Mouse (Mus musculus) erythroblast, adult 5-6 weeks (primary cell): ENCODE data around the gene Chic2. TPM values are rescaled to one million over a fixed set of nuclear protein-coding genes. Genes with fewer than 3 reads are reported as not detected.
A peak's percentile ranks its signal among the peaks of the same experiment; 100 is the strongest.

Experiments
- ATAC-seq: replicated peaks from 2 replicates; pipeline ENCODE4 v1.8.0; 2016; ENCODE audit warnings: moderate number of reproducible peaks, mild to moderate bottlenecking, moderate TSS enrichment, inconsistent platforms; ENCODE audit not compliant: poor library complexity, low FRiP score, severe bottlenecking
- total RNA-seq, 2 experiments: library from RNA; stranded (forward) in 1 of 2; stranded (reverse) in 1 of 2; fragments of 150-400 nt in 1 of 2; fragments of 200-764, 138-1000 nt in 1 of 2; gene quantifications; 2 replicates each; pipeline versions ENCODE4 v1.2.3 to v1.2.4; 2015 to 2017; ENCODE audit warnings: low replicate concordance in 2 of 2

The Chic2 gene
- total RNA-seq (2015; ENCODE audit: low replicate concordance) (29.7 and 30.2 TPM in 2 replicates), total RNA-seq (2017; ENCODE audit: low replicate concordance) (15.2 and 37.4 TPM in 2 replicates)

GRCm38 (mm10) chr5:75044310-75044904 is at the start of gene Chic2:
Gene Chic2, minus strand, starts transcription at chr5:75044774.
- ATAC-seq, result peak; percentile 78

GRCm38 (mm10) chr5:75085906-75086305 is 41.3 kb upstream of the Chic2 start:
- ATAC-seq, result no peak

GRCm38 (mm10) chr5:75085521-75085875 is 40.9 kb upstream of the Chic2 start:
- ATAC-seq, result no peak

GRCm38 (mm10) chr5:75084871-75085520 is 40.4 kb upstream of the Chic2 start:
- no peak for ATAC-seq

GRCm38 (mm10) chr5:75084393-75084870 is 39.9 kb upstream of the Chic2 start:
- ATAC-seq, result no peak

GRCm38 (mm10) chr5:75083591-75084392 is 39.2 kb upstream of the Chic2 start:
- no peak for ATAC-seq

GRCm38 (mm10) chr5:75083061-75083460 is 38.5 kb upstream of the Chic2 start:
- ATAC-seq, result no peak

- ATAC-seq, result no peak
Observed at GRCm38 (mm10) chr5:75082439-75082838, 37.9 kb upstream of the Chic2 start.

- no peak for ATAC-seq
Observed at GRCm38 (mm10) chr5:75079564-75079963, 35.0 kb upstream of the Chic2 start.

GRCm38 (mm10) chr5:75077051-75077380 is 32.4 kb upstream of the Chic2 start:
- ATAC-seq, result no peak

- no peak for ATAC-seq
Observed at GRCm38 (mm10) chr5:75076326-75077050, 31.9 kb upstream of the Chic2 start.

- ATAC-seq, result no peak
Observed at GRCm38 (mm10) chr5:75075383-75075941, 30.9 kb upstream of the Chic2 start, which contains the start of gene Gsx2. Gene Gsx2, plus strand, starts transcription at chr5:75075601.

GRCm38 (mm10) chr5:75074537-75075382 is 30.2 kb upstream of the Chic2 start:
- no peak for ATAC-seq

- no peak for ATAC-seq
Observed at GRCm38 (mm10) chr5:75074132-75074531, 29.6 kb upstream of the Chic2 start.

GRCm38 (mm10) chr5:75073684-75074083 is 29.1 kb upstream of the Chic2 start:
- ATAC-seq, result no peak

GRCm38 (mm10) chr5:75073167-75073566 is 28.6 kb upstream of the Chic2 start:
- ATAC-seq, result no peak

- ATAC-seq, result no peak
Observed at GRCm38 (mm10) chr5:75072532-75072931, 28.0 kb upstream of the Chic2 start.

- no peak for ATAC-seq
Observed at GRCm38 (mm10) chr5:75071951-75072350, 27.4 kb upstream of the Chic2 start.
